Mouse (Mus musculus) kidney, adult 9 months (tissue): ENCODE data around the gene Prx.

Source experiments
- DNase-seq: peaks from one replicate; pipeline ENCODE4 v3.0.0; 2022

Prx gene

DNA sequence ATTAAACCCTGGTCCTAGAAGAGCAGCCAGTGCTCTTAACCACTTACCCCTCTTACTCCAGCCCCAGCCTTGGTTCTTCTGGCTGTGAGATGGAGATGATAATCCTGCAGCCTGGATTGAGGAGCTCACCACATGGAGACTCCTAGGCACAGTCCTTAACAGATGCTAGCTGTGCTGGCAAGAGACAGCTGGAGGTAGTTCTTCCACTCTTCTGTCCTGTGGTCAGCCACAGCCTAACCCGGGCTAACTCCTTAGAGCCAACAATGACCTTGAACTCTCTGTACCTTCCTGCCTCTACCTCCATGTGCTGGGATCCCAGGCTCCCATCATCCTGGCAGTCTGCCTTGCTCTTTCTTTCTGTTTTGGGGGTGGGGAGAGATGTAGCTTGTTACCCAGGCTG is 61.9 kb downstream of the Prx start:
- no peak for DNase-seq
